Mouse (Mus musculus) layer of hippocampus, postnatal 36 days (tissue): ENCODE data around the gene Calm3. TPM values are rescaled to one million over a fixed set of nuclear protein-coding genes. Genes with fewer than 3 reads are reported as not detected.

Experiments used
- DNase-seq, 2 experiments: peaks; one replicate each; pipeline ENCODE4 v3.0.0; 2022
- total RNA-seq, 2 experiments: library from RNA; stranded (reverse); gene quantifications; 2 replicates each; pipeline ENCODE4 v1.2.3; 2021

Gene Calm3
- total RNA-seq, 2 experiments from 2014 or later, result 2,055 to 2,361 TPM

DNA sequence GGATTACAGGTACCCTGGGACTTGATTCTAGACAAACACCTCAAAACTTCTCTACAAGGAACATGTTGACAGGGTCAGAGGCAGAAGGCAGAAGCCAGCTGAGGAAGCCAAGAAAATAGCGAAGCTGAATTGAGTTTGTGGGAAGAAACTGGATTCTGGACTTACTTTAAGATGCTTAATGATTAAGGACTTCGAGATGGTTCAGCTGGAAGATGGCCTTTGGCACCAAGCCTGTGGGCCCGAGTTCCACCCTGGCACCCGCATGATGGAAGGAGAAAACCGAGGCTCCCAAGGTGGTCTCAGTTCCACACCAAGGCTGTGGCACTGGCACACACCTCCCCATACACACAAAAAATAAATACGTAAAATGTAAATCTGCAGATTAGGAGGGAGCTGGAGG, 33.4 kb downstream of the Calm3 start:
- DNase-seq, result no peak

DNA sequence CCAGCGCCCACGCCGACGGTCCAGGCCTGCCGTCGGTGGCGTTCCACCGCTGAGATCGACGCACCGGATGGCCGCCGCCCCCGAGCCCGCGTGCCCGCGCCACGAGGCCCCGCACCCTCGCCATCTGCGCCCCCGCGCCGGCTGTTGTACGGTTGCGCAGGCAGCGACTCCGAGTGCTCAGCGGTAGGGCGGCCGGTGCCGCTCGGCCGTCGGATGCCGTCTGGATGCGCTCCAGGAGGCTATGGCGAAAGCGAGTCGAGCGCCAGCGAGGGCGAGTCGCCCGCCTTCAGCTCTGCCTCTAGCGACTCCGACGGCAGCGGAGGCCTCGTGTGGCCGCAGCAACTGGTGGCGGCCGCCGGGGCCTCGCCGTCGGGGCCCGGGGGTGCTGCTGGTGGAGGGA, 38.0 kb downstream of the Calm3 start:
- DNase-seq, result no peak

DNA sequence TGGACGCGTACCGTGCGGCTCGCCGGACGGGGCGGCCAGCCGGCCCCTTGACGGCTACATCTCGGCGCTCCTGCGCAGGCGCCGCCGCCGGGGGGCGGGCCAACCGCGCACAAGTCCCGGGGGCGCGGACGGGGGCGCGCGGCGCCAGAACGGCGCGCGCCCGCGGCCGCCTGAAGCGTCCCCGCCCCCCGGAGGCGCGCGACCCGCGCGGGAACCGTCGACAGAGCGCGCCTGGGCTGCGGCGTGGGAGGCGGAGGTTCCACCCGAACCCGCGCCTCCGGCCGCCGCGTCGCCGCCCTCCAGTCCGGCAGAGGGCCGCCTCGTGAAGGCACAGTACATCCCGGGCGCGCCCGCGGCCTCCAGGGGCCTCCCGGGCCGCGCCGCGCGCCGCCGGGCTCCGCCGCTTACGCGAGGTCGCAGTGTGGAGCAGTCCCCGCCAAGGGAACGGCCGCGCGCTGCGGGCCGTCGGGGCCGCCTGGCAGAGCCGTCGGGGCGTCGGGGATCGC, 38.6 kb downstream of the Calm3 start:
- no peak for DNase-seq

DNA sequence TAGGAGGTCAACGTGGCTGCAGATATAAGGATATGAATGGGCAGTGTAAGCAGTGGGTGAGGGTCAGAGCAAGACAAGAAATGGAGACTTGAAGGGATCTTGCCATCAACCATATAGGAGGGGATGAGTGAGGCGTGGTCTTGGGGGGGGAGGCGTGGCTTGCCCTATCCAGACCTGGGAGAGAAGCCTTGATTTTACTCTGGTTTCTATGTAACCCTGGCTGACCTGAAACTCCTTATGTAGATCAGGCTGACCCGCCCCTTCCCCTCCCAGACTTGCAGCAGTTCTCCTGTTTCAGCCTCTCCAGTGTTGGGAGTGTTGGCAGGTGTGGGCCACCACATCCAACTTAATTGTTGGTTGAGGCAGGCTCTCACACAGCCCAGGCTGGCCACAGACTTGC, 39.6 kb downstream of the Calm3 start:
- no peak for DNase-seq

DNA sequence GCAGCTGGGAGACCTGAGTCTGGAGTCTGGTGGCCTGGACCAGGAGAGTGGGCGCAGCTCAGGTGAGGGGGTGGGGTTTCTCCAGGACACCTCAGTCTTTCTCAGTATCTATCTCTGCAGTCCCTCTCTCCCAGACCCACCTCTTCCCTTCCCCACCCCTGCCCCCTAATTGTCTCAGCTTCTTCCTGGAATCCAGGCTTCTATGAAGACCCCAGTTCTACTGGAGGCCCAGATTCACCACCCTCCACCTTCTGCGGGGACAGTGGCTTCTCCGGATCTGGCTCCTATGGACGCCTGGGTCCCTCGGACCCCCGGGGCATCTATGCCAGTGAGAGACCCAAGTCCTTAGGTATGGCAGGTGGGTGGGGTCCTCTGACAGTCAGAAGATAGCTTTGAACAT, 40.8 kb downstream of the Calm3 start:
- DNase-seq, result no peak

DNA sequence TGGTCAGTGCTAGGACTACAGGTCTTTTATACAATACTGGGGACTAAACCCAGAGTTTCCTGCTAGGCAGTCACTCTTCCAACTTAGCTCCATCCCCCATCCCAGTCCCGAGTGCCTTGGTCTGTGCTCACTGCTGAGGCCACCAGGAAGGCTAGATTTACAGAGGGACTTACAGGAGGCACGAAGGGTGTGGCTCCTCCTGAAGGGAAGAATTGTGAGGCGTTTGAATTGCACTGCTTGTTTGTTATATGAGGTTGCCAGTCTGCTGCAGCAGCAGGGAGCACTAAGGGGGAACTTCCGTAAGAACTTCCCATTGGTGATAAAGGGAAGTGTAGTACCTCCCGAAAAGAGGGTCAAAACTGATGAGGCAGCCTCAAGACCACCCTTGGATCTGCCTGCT, 43.3 kb downstream of the Calm3 start:
- DNase-seq, result no peak

DNA sequence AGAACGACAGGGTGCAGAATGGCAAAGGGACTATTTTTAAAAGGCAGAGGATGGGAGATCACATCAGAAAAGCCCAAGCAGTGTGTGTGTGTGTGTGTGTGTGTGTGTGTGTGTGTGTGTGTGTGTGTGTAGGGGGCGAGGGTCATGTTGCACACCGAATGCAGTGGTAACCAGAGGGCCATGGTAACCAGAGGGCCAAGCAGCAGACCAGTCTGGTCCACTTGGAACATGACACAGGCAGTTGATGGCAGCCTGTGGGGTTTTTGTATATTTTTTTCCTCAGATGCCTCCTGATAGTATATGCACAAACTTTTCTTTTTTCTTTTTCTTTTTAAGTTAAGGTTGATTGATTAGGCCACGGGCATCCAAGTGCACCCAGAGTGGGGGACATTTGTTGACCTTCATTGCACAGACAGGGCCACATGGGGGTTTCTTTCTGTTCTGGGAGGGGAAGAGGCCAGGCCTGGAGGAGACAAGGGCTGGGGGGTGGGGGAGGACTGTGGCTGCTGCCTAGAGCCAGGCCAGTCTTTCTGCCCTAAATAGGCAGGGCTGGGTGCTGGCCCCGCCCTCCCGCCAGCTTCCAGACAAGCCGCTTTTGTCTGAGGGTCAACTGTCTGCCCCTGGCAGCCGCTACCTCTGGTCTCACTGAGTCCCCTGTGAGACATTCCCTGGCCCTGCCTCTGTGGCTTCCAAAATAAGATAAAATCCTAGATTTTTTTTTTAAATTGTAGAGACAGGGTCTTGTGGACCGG, 43.9 kb downstream of the Calm3 start:
- peak in 1 of 2 experiments; percentile 52 for DNase-seq

DNA sequence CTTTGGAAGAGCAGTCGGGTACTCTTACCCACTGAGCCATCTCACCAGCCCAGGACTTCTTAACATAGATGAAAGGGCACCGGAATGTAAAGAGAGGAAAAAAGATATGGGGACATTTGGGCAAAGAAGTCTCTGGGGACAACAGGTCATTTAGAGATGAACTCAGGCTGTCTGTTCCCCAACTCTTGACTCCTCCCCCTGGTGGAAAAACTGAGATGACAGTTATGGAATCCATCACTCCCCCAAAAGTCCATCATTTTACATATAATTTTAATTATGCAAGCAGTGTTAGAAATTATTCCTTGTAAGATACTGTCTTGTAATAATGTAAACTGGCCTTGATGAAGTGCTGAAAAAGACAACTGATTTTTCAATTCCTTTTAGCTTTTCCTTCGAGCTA, 46.2 kb downstream of the Calm3 start:
- DNase-seq, result no peak

DNA sequence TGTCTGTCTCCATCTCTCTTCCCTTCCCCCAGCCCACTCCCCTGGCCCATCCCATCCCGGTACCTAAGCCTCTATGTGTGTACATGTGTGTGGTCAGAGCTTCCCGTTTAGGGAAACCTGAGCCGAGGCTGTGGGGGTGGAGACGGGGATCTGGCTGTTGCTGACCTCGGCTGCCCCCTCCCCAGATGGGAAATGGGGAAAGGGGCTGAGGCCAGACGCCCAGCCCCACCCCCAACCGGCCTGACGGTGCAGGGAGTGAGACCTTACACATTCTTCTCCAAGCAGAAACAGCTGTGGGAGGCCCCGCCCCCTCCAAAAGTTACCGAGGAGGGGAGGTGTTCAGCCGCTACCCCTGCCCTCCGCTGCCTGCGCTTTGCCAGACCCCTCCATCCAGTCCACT, 47.3 kb downstream of the Calm3 start:
- no peak for DNase-seq

DNA sequence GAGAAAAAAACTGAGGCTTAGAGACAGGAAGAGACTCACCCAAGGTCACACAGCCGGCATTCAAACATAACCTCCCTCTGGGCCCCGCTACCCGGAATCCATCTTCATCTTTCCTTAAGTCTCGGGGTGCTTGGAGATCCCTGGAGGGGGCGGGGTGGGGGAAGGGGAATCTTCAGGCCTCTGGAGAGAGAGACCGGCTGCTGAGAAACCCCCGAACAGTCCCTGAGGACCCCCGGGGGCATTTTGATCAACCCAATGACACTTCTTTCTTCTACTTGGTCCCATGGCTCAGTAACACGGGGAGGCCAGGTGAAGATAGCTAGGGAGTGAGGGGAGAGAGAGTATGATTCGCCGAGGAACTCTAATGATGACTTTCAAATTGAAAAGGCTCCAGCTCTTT, 47.9 kb downstream of the Calm3 start:
- no peak for DNase-seq

DNA sequence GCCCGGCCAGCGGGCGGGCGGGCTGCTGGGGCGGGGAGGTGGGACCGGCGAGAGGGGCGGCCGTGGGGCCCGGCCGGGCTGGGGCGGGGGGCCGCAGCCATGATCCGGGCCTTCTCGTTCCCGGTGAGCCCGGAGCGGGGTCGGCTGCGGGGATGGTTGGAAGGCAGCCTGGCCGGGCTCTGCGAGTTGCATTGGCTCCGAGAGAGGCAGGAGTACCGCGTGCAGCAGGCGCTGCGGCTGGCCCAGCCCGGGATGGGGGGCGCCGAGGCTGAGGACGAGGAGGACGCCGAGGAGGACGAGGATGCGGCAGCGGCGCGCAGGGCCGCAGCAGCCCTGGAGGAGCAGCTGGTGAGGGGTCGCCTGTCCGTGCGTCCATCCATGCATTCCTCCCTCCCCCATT, 48.6 kb downstream of the Calm3 start:
- no peak for DNase-seq

DNA sequence AGATGAGACGGTGACA, 48.8 kb downstream of the Calm3 start, which contains the start of gene Dact3:
Gene Dact3 (plus strand): TSS at position 8 of the 16 bp plus-strand sequence.
- no peak for DNase-seq

DNA sequence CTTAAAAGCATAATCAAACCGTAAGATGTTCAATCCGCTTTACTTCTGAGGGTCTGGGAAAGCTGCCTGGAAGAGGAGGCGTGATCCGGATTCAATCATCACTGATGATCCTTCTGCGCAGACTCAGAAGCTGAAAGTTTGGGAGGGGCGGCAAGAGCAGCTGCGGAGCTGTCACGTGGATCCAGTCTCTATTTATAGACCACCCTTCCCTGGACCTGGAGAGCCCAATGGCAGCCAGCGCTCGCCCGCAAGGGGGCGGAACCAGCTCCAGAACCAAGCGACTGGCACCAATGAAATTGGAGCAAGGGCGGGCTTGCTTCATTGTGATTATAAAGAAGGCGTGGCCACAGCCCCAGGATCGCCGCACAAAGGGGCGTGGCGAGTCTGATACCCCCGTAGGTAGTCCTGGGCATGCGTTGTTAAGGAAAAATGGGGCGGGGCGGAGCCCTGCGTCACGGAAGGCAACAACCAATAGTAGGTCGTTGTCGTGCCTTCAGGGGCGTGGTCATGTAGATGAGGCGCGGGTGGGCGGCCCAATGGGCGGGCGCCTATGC, 49.1 kb downstream of the Calm3 start:
- peak; percentile 100 for DNase-seq

DNA sequence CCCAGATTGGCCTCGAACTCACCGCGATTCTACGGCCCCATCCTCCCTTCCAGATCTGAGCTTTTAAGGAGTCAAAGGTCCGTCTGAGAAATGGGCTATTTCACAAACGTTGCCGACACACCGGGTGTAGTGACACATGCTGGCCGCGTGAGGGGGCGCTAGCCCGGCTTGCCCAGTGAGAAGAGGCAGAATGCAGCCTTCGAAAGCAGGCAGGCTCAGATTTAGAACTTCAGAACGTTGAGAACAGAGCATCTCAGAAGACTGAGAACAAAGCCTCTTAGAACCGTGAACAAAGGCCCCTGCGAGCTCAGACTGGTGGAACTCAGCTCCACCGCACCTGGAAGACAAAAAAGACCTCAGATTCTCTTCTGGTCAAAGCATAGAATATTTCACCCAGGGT, 49.7 kb downstream of the Calm3 start:
- peak; percentile 73 to 75 for DNase-seq

DNA sequence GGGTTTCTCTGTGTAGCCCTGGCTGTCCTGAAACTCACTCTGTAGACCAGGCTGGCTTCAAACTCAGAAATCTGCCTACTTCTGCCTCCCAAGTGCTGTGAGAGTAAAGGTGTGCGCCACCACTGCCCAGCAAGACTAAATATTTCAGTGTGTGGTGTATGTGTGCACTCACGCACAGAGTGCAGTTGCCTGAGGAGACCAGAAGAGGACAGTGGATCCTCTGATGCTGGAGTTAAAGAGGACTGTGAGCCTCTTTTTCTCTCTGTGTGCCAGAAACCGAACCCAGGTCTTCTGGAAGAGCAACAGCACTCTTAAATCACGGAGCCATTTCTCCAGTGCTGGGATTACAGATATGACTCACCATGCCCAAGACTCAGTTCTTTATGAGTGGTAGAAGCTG, 50.5 kb downstream of the Calm3 start:
- DNase-seq, result no peak

DNA sequence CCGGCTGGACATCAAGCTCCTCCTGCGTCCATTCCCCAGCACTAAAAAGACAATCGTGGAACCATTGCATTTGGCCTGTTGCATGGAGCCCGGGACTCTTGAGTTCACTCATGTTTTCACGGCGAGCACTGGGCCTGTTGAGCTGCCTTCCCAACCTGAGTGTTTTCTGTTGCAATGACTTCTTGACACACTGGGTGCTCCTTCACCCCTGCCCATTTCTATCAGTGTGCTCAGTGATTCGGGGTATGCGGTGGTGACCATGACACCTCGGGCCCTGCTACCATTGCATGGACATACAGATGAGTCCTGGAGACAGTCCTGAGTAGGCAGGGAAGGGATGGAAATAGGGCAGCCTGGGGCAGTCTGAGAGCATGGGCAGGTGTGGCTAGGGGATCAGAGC, 51.4 kb downstream of the Calm3 start:
- no peak for DNase-seq

DNA sequence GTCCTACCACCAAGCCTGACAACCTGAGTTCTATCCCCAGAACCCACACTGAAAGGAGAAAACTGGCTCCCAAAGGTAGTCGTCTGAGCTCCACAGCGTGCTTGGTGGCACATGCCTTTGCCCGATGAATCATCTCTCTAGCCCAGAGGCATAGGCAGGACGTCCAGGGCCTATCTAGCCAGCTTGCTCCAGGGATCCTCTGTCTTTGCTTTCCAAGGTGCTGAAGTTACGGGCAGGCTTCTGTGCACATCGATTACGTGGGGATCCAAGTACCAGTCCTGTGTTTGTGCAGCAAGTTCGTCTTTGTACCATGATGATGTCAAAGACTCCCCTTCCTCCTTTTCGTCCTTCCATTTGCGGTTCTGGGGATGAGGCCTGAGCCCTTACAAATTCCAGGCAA, 52.3 kb downstream of the Calm3 start:
- no peak for DNase-seq

DNA sequence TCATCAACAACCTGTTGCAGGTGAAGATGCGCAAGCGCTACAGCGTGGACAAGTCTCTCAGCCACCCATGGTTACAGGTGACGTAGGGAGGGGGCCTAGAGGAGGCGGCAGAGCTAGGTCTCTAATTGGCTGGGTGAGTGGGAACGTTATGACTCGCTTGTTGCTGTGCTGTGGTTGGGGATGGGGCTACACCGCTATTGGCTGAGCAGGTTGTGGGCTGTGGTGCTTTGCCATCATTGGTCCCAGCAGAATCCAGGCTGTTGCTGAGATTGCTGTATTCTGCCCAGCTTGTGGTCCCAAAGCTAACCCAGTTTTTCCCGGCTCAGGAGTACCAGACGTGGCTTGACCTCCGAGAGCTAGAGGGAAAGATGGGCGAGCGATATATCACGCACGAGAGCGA, 54.4 kb downstream of the Calm3 start:
- DNase-seq, result peak; percentile 92 to 93

DNA sequence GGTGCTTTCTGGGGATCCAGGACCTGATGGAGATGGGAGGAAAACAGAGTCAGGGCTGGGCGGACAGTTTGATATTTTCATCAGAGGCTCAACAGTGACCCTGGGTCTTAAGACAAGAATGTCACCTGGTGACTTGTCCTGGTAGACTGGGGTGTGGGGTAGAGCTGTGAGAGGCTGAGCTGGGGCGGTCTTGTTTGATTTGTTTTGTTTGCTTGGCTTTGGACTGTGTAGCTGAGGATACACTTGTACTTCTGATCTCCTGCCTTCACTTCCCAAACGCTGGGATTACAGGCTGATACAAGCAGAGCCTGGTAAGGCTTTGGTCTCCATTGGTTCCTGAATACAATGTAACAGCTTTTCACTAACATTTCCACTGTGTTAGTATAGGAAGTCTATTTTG, 56.4 kb downstream of the Calm3 start:
- no peak for DNase-seq

Other genes with a start within 250 kb of the Calm3 start
- not detected for gene Ceacam15, start 248.4 kb downstream of the Calm3 start, total RNA-seq
- not detected for gene Ceacam9, start 202.2 kb downstream of the Calm3 start, total RNA-seq
- gene Ap2s1, start 185.7 kb downstream of the Calm3 start, total RNA-seq, result 100 to 1,000 TPM; 257 to 299 TPM
- 1 to 10 TPM; 2.1 to 2.7 TPM for gene Slc1a5, start 142.8 kb downstream of the Calm3 start, total RNA-seq
- 100 to 1,000 TPM; 288 to 292 TPM for gene Strn4, start 108.2 kb downstream of the Calm3 start, total RNA-seq
- 10 to 100 TPM; 41.8 to 44.7 TPM for gene Fkrp, start 107.4 kb downstream of the Calm3 start, total RNA-seq
- 1 to 10 TPM; 5.8 to 8.2 TPM for gene Prkd2, start 81.2 kb downstream of the Calm3 start, total RNA-seq
- gene Dact3, start 48.8 kb downstream of the Calm3 start, total RNA-seq, result 100 to 1,000 TPM; 146 to 149 TPM
- 1 to 10 TPM; 2.4 to 2.7 TPM for gene Gng8, start 32.3 kb downstream of the Calm3 start, total RNA-seq
- not detected for gene Ptgir, start 17.6 kb downstream of the Calm3 start, total RNA-seq
- 100 to 1,000 TPM; 345 to 361 TPM for gene Pnmal2, start 20.6 kb upstream of the Calm3 start, total RNA-seq
- gene Pnmal1, start 35.6 kb upstream of the Calm3 start, total RNA-seq, result 100 to 1,000 TPM; 119 to 124 TPM
- 10 to 100 TPM; 55.2 to 56.6 TPM for gene Gm42372, start 59.0 kb upstream of the Calm3 start, total RNA-seq
- 1 to 10 TPM; 2.2 to 2.8 TPM for gene Ccdc8, start 68.6 kb upstream of the Calm3 start, total RNA-seq
- gene Ppp5c, start 103.8 kb upstream of the Calm3 start, total RNA-seq, result 100 to 1,000 TPM; 147 to 149 TPM
- gene Hif3a, start 138.3 kb upstream of the Calm3 start, total RNA-seq, result 10 to 100 TPM in 1 of 2 experiments, 1 to 10 TPM in 1; 4.3 to 14.4 TPM
- gene Psg16, start 149.9 kb upstream of the Calm3 start, total RNA-seq, result 1 to 10 TPM; 3.0 to 3.8 TPM
- not detected for gene Ceacam3, start 226.2 kb upstream of the Calm3 start, total RNA-seq